Mouse (Mus musculus): ENCODE measurements around the gene Phf14.
"Not testable (repeated sequence)": the region's sequence is repeated elsewhere in the genome, so short reads cannot be mapped to it uniquely, and the experiment has no call there.

The Phf14 gene

DNA sequence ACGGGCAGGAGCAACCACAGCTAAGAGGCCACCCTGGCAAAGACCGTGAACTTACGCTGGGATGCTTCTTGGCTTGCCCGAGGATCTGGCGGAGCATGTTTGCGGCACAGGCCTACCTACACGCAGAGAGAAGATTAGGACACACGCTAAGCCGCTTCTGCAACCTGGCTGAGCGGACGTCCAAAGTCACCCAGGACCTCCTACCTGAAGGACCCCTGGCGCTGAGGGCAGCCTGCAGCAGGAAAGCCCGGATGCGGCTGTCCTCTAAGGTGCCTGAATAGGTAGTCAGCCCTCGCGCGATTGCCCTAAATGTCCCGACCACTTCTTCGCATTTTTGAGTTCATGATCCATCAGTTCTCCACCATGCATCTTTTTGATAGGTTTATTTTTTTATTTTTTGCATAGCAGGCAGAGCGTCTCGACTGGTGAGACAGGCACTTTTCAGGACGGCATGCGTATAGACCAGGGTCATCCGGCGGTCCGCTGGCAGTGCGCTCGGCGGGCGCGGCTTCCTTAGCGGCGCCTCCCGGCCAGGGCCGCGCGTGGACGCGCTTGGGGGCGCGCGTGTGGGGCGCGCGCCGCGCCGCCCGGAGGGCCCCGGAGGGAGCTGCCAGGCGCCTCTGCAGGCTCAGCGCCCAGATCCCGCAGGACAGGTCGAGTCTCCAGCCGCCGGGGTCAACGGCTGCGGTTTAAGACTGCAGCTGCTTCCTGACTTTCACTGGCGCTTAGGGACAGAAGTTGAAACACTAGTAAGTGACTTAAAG lies at the start of gene Phf14, which contains the start of gene Ndufa4:
Gene Phf14, plus strand, starts transcription at position 541 of the 764 bp plus-strand sequence.
Gene Ndufa4, minus strand, starts transcription at position 229 of the 764 bp plus-strand sequence.
- peak; percentile 91 to 95 for DNase-seq

DNA sequence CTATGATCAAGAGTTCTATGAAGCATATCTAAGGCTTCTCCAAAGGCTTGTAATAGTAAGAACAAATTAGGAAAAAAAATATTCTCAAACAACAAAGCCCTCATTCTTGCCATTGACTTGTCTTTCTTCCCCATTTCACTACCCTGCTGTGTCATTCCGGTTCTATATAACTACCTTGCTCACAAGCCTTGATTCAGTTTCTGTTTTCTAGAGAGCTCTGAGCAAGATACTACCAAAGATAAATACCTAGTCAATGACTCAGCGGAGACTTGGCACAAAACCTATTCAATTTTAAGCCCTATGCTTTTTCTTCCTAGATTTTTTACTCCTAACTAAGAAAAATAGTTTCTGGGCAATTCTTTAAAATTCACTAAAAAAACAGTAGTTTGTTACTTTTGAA lies 32.2 kb upstream of the Phf14 start:
- not testable (repeated sequence) for DNase-seq

DNA sequence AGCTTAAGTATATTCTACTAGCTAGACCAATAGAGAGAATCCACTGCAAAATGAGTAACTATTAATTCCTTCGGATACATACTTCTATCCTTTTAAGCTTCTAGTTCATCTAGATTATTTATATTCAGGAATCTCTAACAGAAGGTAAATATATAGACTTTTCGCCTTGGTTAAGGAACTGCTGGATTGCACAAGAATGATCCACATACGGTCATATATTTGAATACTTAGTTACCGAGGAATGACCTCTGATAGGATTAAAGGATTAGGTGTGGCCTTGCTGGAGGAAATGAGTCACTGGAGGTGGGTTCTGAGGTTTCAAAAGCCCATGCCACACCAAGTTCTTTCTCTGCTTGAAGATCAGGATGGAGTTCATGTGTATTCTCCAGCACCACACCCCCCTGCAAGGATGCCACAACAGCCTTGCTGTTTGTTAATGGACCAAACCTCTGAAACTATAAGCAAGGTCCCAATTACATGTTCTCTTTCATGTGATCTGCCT lies 6.7 kb upstream of the Phf14 start:
- DNase-seq = no peak

DNA sequence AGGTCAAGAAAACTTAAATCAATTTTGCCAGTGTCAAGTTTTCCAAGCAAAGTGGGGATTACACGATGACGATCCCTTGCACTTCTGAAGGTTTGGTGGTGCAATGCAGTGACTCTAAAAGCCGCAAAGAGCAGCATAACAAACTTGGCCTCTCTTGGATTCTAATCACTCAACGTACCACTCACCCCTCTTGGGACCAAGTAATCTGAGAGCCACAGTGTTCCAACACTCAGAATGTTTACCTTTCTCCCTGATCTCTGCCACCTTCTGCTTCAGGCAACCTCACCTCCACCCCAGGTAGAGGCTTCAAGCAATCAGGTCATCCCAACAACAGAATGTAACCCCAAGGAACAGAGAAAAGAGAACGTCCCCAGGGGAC lies 730 bp upstream of the Phf14 start:
- DNase-seq = no peak

DNA sequence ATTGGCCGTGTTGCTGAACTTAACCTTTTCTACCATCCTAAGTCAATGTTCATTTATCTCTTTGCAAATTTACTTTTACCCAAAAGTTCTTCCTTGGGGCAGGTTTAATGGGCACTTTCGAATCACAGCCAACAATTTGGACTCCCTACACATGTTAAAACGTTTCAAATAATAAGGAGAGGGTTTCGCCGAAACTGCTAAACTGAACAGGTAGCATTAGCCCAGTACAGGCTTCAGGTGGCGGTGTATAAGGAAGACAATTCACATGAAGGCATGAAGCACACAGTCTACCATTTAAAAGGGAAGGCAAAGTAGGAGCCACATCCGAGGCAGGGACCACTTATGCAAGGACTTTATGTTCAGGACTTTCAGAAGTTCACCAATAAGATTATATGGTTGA lies 561 bp downstream of the Phf14 start:
- DNase-seq = no peak

DNA sequence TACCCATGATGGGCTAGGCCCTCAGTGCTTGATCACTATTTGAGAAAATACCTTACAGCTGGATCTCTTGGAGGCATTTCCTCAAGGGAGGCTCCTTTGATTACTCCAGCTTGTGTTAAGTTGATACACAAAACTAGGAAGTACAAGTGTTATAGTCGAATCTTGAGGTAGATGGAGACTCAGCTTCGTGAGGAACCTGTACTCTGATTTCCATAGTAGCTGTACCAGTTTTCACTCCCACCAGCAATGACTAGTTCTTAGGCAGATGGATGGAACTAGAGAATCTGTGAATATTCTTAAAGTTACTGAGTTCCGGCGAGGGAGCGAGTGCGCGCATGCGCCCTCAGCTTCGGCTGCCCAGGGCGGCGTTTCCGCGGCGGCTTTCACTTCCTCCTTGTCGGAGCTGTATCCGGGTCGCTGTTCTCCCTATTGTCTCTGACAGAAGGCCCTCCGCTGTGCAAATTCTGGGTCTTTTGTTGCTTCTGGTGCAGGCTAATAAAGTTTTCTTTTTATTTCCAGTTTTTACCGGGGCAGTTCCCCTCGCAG lies 18.0 kb downstream of the Phf14 start:
- peak; percentile 83 to 87 for DNase-seq

DNA sequence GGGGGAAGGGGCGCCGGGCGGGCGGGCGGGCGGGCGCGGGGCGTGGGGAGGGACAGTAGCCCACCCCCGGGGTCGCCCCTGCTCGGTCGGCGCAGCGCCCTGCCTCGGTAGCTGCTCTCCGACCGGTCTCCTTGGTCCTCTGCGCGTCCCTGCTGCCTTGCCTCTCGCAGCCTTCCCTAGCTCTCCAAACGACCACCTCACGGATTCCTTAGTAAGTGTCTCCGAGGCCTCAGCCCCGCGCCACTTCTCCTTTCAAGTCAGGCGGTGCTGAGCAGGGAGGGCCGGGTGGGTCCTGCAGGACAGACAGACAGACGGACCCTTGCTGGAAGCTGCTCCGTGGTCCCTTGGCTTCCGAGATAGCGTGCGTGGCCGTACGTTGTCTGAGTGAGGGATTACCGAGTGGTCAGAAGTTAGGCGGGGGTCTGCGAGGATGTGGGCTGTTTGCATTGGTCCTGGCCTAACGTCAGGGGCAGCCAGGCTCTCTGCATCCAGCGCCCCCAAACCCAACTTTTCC lies 18.5 kb downstream of the Phf14 start:
- peak in 1 of 2 experiments; percentile 25 for DNase-seq

DNA sequence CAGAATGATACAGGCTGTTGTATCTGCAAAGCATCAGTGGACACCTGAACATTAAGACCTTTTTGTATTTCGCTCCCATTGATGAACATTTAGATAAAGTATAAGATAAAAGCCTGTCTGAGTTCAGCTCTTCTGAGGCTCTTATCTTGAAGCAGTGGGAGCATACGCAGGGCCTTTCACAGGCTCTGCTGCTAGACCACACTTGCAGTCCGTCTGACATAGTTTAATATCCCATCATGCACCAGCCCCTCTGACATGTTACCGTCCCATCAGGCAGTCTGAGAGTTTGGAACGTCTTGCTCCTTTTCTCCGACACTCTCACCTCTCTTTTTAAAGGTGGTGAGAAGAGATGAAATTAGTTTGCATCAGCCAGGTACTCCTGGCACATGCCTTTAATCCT lies 19.9 kb downstream of the Phf14 start:
- no peak for DNase-seq

DNA sequence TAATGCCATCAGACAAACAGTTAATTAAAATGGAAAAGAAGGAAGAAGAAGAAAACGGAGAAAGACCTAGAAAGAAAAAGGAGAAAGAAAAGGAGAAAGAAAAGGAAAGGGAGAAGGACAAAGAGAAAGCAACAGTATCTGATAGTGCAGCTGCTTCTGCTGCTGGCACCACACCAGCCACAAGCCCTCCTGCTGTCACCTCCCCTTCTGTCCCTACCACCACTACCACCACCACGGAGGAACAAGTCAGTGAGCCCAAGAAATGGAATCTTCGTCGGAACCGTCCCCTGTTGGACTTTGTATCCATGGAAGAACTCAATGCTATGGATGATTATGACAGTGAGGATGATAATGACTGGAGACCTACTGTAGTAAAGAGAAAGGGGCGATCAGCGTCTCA lies 25.8 kb downstream of the Phf14 start:
- peak in 1 of 2 experiments; percentile 5 for DNase-seq

DNA sequence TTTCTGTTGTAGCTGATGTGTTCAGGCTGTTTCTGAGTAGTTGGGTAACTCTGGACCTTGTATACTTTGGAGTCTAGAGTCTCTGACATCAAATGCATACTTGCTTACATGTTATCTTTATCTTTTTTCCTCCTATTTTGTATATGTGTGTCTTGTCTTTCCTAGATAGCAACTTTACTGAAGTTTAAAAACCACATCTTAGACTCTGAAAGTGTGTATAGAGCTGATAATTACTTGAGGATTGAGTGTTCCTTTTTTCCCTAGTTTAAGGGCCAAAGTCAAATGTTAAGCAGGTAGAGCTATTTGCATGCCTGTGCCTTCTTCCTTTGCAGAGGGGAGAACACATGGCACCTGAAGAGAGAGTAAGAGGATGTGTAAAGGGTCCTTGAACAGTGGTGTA lies 33.3 kb downstream of the Phf14 start:
- DNase-seq = no peak

DNA sequence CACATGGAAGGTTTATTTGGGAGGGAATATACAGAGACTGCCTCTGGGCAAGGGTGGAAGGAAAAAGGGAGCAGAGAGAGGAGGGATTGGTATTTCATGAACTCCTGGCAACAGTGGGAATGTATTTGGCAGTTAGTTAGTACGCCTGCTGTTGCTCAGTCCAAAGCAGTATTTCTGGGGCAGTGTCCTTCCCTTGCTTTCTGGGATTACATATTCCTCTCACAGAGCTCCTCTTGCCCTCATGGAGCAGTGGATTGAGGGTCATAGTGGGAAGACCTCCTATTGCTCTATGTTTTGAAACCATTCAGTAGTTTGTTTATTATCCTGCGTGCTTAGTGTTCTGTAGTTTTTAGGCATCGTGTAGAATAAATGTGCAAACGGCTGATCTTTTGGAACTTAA lies 34.5 kb downstream of the Phf14 start:
- no peak for DNase-seq

DNA sequence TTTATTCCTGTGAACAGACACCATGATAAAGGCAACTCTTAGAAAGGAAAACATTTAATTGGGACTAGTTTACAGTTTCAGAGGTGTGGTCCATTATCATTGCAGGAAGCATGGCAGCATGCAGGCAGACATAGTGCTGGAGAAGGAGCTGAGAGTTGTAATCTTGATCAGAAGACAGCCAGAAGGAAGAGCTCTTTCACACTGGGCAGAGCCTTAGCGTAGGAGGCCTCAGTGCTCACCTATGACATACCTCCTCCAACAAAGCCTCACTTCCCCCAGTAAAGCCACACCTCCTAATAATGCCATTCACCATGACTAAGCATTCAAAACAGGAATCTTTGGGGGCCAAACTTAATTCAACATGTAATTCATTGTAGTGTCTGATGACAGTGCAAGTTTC lies 40.5 kb downstream of the Phf14 start:
- DNase-seq = no peak

DNA sequence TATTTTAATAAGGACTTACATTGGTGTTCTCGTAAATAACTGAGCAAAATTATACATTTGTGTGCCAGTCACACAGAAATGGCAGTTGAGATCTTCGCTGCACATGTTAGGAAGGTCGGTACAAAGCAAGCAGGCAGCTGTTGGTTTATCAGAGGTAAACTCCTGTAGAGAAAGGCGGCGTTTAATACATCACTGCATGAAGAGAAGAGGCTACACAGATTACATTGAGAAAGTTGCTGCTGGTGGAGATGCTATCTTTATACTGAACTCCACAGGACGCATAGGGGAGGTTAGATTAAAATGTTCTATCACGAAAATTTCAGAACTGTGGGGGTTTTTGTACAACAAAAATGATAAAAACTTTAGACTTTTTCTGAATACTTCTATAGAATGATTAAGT lies 52.6 kb downstream of the Phf14 start:
- no peak for DNase-seq

DNA sequence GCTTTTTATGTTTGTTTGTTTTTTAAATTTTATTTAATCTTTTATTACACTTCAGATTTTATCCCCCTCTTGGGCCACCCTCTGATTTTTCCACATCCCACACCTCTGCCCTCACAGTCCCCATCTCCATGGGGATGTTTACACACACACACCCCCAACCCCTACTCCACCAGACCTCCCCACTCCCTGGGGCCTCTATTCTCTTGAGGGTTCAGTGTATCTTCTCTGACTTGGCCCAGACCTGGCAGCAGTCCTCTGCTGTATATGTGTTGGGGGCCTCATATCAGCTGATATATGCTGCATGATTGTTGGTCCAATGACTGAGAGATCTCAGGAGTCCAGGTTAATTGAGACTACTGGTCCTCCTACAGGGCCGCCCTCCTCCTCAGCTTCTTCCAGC lies 86.2 kb downstream of the Phf14 start:
- no peak for DNase-seq

DNA sequence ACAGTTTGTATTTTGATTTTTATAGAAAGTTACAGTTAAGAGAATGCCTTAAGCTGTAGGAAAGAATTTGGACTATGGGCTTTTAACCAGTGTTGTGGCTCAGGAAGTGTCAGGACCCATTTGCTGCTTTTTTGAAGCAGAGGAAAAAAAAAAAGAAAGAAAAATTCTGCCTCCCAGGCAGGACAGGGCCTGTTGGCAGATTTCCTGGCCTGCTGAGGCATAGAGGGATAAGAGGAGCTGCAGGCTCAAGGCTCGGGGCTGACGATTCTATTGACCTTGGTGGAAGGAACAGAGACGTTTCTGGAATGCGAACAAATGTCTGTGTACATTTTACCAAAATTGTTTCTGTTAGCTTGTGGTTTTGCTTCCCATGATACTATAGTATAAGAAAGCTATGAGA lies 91.0 kb downstream of the Phf14 start:
- no peak for DNase-seq

DNA sequence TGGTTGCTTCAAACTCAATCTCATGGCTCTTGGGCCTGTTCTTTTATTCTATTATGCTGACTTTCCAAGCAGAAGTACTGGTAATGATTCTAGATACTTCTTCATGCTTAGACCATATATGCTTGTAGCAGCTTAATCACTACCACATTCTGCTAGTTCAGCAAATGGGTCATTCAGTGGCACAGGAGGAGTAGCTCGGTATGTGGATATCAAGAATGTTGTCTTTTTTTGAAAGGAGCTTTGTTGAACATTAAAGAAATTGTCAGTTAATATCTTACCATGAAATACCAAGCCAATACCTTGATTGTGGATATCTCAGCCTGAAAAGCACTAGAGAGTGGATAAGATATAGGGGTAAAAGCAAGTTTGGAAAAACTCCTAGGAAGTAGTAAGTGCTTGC lies 91.9 kb downstream of the Phf14 start:
- DNase-seq = no peak

DNA sequence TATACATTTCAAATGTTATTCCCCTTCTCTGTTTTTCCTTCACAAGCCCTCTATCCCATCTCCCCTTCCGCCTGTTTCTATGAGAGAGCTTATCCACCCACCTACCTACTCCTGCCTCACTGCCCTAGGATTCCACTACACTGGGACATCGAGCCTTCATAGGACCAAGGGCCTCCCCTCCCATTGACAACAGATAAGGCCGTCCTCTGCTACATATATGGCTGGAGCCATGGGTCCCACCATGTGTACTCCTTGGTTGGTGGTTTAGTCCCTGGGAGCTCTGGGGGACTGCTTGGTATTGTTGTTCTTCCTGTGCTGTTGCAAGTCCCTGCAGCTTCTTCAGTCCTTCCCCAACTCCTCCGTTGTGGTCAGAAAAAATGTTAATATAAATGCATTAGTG lies 97.8 kb downstream of the Phf14 start:
- DNase-seq = no peak

DNA sequence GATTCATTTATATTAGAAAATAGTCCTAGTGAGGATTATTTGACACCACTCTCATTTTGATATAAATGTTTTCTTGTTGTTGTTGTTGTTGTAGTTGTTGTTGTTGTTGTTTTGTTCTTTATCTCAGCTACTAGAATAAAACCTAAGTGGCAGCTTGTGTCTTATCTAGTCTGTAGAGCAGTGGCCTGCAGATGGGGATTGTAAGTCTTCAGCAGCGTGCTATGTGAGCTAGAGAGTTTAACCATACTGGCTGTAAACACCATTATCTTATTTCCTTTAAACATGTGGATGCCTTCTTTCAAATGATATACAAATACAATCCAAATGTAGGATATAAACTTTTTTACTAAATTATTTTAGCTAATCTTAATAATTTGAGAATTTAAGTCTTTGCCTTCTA lies 98.4 kb downstream of the Phf14 start:
- DNase-seq = no peak

DNA sequence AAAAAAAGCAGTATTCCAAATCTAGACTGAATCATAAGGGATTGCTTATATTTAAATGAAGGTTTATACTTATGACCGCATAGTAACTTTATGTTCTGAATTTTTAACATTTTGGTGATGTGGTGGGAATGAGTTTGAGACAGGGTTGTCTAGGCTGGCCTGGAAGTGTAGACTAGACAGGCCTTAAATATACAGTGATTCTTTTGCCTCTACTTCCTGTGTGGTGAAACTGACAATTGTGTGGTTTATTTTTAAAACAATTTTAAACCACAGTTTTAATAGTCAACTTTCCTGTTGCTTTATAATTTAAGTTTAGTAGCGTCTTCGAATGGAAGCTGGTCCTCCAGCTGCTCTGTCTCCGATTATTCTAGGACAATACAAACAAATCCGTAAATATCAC lies 104.5 kb downstream of the Phf14 start:
- no peak for DNase-seq

DNA sequence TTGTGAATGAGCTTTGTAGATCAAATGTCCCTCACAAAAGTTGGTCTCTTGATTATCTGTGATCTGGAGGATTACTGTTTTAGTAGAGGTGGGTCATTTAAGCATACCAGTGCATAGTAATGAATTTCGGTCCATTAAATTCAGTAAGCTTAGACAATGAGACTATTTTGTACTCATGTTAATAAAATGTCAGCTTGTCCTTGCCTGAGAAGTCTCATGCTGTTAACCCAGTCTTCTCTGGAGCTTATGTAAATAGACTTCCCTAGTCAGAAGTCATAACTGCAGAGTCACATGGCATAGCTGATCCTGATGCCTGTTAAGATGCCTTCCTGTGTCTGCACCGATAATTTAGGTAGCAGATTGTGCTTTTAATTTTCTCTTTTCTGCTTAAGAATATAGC lies 106.4 kb downstream of the Phf14 start:
- DNase-seq = no peak

DNA sequence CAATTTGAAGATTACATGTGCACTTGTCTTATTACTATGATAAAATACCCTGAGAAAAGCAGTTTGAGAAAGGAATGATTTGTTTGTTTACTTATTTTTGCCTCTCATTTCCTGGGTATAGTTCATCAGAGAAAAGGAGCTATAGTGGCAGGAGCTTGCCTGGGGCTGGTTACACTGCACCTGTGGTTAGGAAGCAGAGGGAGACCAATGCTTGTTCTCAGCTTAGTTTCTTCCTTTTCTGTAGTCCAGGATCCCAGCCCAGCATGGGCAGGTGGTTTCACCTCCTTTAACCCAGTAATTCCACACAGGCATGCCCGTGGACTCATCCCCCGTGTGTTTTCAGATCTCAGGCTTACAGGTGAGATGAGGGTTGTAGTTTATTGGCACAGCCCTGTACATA lies 107.1 kb downstream of the Phf14 start:
- DNase-seq = no peak

DNA sequence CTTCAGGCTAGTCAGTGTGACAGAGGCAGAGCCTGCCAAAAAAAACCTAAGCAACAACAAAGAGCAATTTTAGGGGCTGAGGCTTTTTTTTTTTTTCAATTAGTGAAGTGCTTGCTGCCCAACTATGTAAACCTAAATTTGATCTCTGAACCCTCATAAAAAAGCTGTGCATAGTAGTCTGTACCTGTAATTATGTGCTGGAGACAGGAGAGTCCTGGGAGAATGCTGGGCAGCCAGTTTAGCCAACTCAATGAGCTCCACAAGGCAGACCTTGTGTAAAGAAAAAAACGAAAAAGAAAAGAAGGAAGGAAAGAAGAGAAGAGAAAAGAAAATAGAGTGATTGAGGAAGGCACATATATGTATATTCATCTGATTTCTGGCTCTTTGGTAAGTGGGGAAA lies 112.1 kb downstream of the Phf14 start:
- DNase-seq = no peak

DNA sequence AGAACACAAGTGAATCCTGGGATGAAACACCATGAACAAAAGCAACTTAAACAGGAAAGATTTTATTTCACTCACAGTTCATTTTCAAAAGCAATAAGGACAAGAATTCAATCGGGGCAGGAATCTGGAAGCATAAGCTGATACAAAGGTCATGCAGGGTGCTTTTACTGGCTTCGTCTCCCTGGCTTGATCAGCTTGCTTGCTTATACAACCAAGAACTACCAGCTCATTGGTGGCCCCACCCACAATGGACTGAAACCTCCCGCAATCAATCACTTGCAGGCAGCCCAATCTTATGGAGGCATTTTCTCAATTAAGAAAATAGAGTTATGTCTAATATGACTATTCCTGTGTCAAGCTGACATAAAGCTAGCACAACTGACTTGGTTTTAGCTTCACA lies 112.5 kb downstream of the Phf14 start:
- DNase-seq = no peak

DNA sequence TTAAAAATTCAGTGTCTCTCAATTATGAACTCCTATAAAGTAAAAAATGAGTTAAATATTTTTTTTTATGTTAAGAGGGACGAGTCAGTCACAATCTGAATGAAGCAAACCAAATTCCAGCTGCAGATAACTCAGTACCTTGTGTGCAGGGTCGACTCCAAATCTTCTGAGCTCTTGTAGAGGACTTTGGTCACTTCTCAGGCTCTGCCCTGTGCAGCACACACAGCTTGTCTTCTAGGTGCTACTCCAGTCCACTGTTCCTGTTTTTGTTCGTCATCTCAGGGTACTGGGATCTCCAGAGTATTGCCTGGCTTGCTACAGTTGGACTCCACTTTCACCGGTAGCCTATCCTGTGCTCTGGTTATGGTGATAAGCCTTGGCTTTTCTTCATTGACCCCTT lies 113.1 kb downstream of the Phf14 start:
- DNase-seq = no peak

DNA sequence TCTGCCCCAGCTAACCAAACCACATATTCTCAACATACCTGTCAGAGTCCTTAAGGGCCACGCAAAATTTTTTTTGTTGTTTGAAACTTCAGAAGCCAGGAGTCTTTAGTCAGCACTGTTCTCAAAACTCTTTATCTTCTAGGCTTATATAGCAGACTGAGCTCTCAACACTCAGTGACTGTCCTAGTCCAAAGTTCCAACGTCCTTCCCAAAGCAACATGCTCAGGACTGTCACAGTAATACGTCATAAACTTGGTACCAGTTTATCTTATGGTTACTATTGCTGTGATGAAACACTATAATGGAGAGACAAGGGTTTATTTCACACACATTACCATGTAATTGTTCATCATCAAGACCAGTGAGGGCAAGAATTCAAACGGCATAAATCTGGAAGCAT lies 113.9 kb downstream of the Phf14 start:
- DNase-seq = no peak
